In genomic region chr17:79501031-79501474, GRCm38 (mm10) we compare ENCODE assay signal across 18 mouse cellular contexts.
A peak's percentile ranks its signal among the peaks of the same experiment; 100 is the strongest.
DNase-seq lines count a peak whose midpoint lies in the region; ATAC-seq lines count a peak whose summit lies in the region.
"Had no signal": no experiment of that assay in that cellular context is flagged by ENCODE, and none has a peak within 500 bp of the region (broad histone marks: within the 10 kb centered on the region; RNA-seq: fewer than 3 reads in every experiment).

No protein-coding gene starts in this region.

- no peak overlapping the region for H3K4me3 ChIP-seq in hindbrain, embryonic 15.5 days
- H3K4me3 ChIP-seq in hindbrain, embryonic 13.5 days: no peak overlapping the region
- H3K4me3 ChIP-seq in limb, embryonic 12.5 days (replicated peaks): no peak overlapping the region
- H3K4me3 ChIP-seq in forebrain, embryonic 11.5 days (ENCODE audit: low read depth, low read length): no peak overlapping the region
- H3K4me3 ChIP-seq: liver, embryonic 13.5 days; midbrain, embryonic 12.5 days; neural tube, embryonic 12.5 days had no signal

- no peaks in the 10 kb centered on the region for H3K27me3 ChIP-seq in hindbrain, embryonic 15.5 days
- no peaks in the 10 kb centered on the region for H3K27me3 ChIP-seq in hindbrain, embryonic 13.5 days
- H3K27me3 ChIP-seq in limb, embryonic 12.5 days: no peaks in the 10 kb centered on the region
- H3K27me3 ChIP-seq in forebrain, embryonic 11.5 days (ENCODE audit: control insufficient read depth, insufficient read depth, low read length): no peaks in the 10 kb centered on the region
- H3K27me3 ChIP-seq: liver, embryonic 13.5 days; midbrain, embryonic 12.5 days; neural tube, embryonic 12.5 days had no signal

- no peak overlapping the region for H3K4me2 ChIP-seq in hindbrain, embryonic 15.5 days
- H3K4me2 ChIP-seq in hindbrain, embryonic 13.5 days: no peak overlapping the region
- no peak overlapping the region for H3K4me2 ChIP-seq in limb, embryonic 12.5 days
- no peak overlapping the region for H3K4me2 ChIP-seq in forebrain, embryonic 11.5 days (ENCODE audit: low read depth, low read length, severe bottlenecking)
- H3K4me2 ChIP-seq: liver, embryonic 13.5 days; midbrain, embryonic 12.5 days; neural tube, embryonic 12.5 days had no signal

- no peak overlapping the region for H3K27ac ChIP-seq in hindbrain, embryonic 15.5 days (replicated peaks)
- no peak overlapping the region for H3K27ac ChIP-seq in hindbrain, embryonic 13.5 days
- peak overlapping the region; percentile 18; the same call in 1 of the 2 replicates for H3K27ac ChIP-seq in limb, embryonic 12.5 days
- no peak overlapping the region for H3K27ac ChIP-seq in forebrain, embryonic 11.5 days (ENCODE audit: low read depth, low read length)
- H3K27ac ChIP-seq: liver, embryonic 13.5 days; midbrain, embryonic 12.5 days; neural tube, embryonic 12.5 days; stomach, postnatal 0 days had no signal

- DNase-seq in adrenal gland, postnatal 10 days: peak; percentile 10
- no peak for DNase-seq in adrenal gland, adult 18-20 months (ENCODE audit: low spot score in 2 of 2)
- DNase-seq in embryo, embryonic 11 days: peak; percentile 44
- no peak for DNase-seq in forebrain, embryonic 11.5 days (ENCODE audit: low spot score)
- no peak for DNase-seq in layer of hippocampus, adult 8-10 months (ENCODE audit: low spot score in 2 of 2)
- DNase-seq: adrenal gland, adult 2 months; heart, adult 18-20 months; kidney, adult 18-20 months; liver, embryonic 13.5 days; lung, postnatal 14 days; spleen, adult 18-20 months; thymus, postnatal 4 days had no signal

- WGBS in hindbrain, embryonic 15.5 days: 53% methylated on average over 1 of the region's 1 CpGs
- WGBS in hindbrain, embryonic 13.5 days: 30% methylated on average over 1 of the region's 1 CpGs
- 12% methylated on average over 1 of the region's 1 CpGs for WGBS in limb, embryonic 12.5 days
- 33% methylated on average over 1 of the region's 1 CpGs for WGBS in forebrain, embryonic 11.5 days

- no peaks in the 10 kb centered on the region for H3K36me3 ChIP-seq in hindbrain, embryonic 15.5 days
- no peaks in the 10 kb centered on the region for H3K36me3 ChIP-seq in hindbrain, embryonic 13.5 days
- no peaks in the 10 kb centered on the region for H3K36me3 ChIP-seq in limb, embryonic 12.5 days
- no peaks in the 10 kb centered on the region for H3K36me3 ChIP-seq in forebrain, embryonic 11.5 days (ENCODE audit: control insufficient read depth, insufficient read depth, low read length)
- H3K36me3 ChIP-seq: liver, embryonic 13.5 days; midbrain, embryonic 12.5 days; neural tube, embryonic 12.5 days had no signal

- peak; percentile 54; the same call in 1 of the 2 replicates for ATAC-seq in hindbrain, embryonic 15.5 days (ENCODE audit: low FRiP score, low read depth)
- ATAC-seq in hindbrain, embryonic 13.5 days (ENCODE audit: low FRiP score): no peak
- ATAC-seq in limb, embryonic 12.5 days (ENCODE audit: insufficient number of reproducible peaks, insufficient read depth, low FRiP score, low TSS enrichment, low read depth): peak; percentile 80; the same call in 1 of the 2 replicates
- no peak for ATAC-seq in forebrain, embryonic 11.5 days (replicated peaks; ENCODE audit: low FRiP score)

- H3K9ac ChIP-seq in hindbrain, embryonic 15.5 days: no peak overlapping the region
- H3K9ac ChIP-seq in hindbrain, embryonic 13.5 days: no peak overlapping the region
- H3K9ac ChIP-seq in limb, embryonic 12.5 days (replicated peaks): no peak overlapping the region
- H3K9ac ChIP-seq in forebrain, embryonic 11.5 days (ENCODE audit: low read length): no peak overlapping the region
- H3K9ac ChIP-seq: liver, embryonic 13.5 days; midbrain, embryonic 12.5 days; neural tube, embryonic 12.5 days had no signal

- H3K9me3 ChIP-seq in hindbrain, embryonic 15.5 days: no peaks in the 10 kb centered on the region
- H3K9me3 ChIP-seq in hindbrain, embryonic 13.5 days: no peaks in the 10 kb centered on the region
- peaks cover 8% of the 10 kb centered on the region for H3K9me3 ChIP-seq in limb, embryonic 12.5 days
- no peaks in the 10 kb centered on the region for H3K9me3 ChIP-seq in forebrain, embryonic 11.5 days (ENCODE audit: control insufficient read depth, low read length)
- H3K9me3 ChIP-seq: liver, embryonic 13.5 days; midbrain, embryonic 12.5 days had no signal

- no peaks in the 10 kb centered on the region for H3K4me1 ChIP-seq in hindbrain, embryonic 15.5 days (replicated peaks)
- no peaks in the 10 kb centered on the region for H3K4me1 ChIP-seq in hindbrain, embryonic 13.5 days (replicated peaks)
- H3K4me1 ChIP-seq in limb, embryonic 12.5 days (replicated peaks): peaks cover 13% of the 10 kb centered on the region
- no peaks in the 10 kb centered on the region for H3K4me1 ChIP-seq in forebrain, embryonic 11.5 days (replicated peaks; ENCODE audit: control insufficient read depth, insufficient read depth, low read length)
- H3K4me1 ChIP-seq: liver, embryonic 13.5 days; midbrain, embryonic 12.5 days; neural tube, embryonic 12.5 days had no signal

Comparison
In these comparisons a context has a peak if more than half of its experiments do, and no peak if none do; other contexts are left out.
1. DNase-seq: peak in adrenal gland, postnatal 10 days (single experiment) and embryo, embryonic 11 days (single experiment); none in adrenal gland, adult 18-20 months (0 of 2), forebrain, embryonic 11.5 days (single experiment) and layer of hippocampus, adult 8-10 months (0 of 2).
2. ATAC-seq: peak in hindbrain, embryonic 15.5 days (single experiment) and limb, embryonic 12.5 days (single experiment); none in hindbrain, embryonic 13.5 days (single experiment) and forebrain, embryonic 11.5 days (single experiment).